Mouse (Mus musculus): ENCODE data around the gene Pkp2.

DNA sequence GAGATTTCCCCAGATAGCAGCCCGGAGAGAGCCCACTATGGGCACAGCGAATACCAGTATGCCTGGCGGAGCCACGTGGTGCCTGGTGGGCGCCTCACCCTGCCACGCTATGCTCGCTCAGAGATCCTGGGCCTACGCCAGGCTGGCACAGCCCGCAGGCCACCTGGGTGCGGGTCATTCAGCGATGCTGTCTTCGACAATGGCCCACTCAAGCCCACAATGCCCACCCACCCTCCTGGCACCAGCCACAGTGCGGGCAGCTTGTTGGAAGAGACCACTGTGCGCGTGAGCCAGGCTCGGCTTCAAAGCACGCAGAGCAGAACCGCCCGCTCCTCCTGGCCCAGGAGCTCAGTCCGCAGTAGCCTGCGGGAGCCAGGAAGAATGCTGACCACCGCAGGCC, 12.7 kb downstream of the Pkp2 start:
- TF ChIP-seq CTCF (conservative IDR thresholded peaks at IDR 0.05; ENCODE audit: insufficient read depth, insufficient read length, low read depth, low read length) (no peak), POLR2A (IDR thresholded peaks at IDR 0.05; ENCODE audit: low read depth, low read length) (no peak)

All from kidney, adult 2 months (tissue).